Mouse (Mus musculus) CH12.LX (cell line): ENCODE results near the gene Ufl1. TPM values are rescaled to one million over a fixed set of nuclear protein-coding genes. Genes with fewer than 3 reads are reported as not detected.

ENCODE experiments used
- DNase-seq: peaks from one replicate; pipeline ENCODE4 v3.0.0-alpha.2; 2013; ENCODE audit errors: extremely low read depth
- H3K27ac ChIP-seq: 2 replicates; pipeline ENCODE4 v1.5.1; 2012; ENCODE audit warnings: low read depth, mild to moderate bottlenecking, control low read depth, moderate library complexity; ENCODE audit not compliant: insufficient read depth
- H3K27me3 ChIP-seq: replicated peaks from 2 replicates; pipeline ENCODE3; 2012; ENCODE audit warnings: inconsistent platforms
- H3K36me3 ChIP-seq, 2 experiments: replicated peaks in 1 of 2; 2 replicates each; pipeline versions ENCODE3 to v1.6.1; 2012; ENCODE audit warnings: inconsistent platforms in 1 of 2, low read length in 1 of 2, mild to moderate bottlenecking in 1 of 2, mixed read lengths in 1 of 2, moderate library complexity in 1 of 2; ENCODE audit not compliant: control insufficient read depth in 1 of 2, insufficient read depth in 1 of 2
- H3K4me1 ChIP-seq, 2 experiments: 2 replicates each; pipeline ENCODE4 v1.6.1; 2012; ENCODE audit warnings: inconsistent platforms in 1 of 2, moderate library complexity in 1 of 2; ENCODE audit not compliant: insufficient read depth in 2 of 2, control insufficient read depth in 1 of 2
- H3K4me2 ChIP-seq: 2 replicates; pipeline ENCODE4 v1.6.1; 2012; ENCODE audit warnings: low read depth, mild to moderate bottlenecking, control low read depth; ENCODE audit not compliant: poor library complexity, insufficient read depth, severe bottlenecking
- H3K4me3 ChIP-seq, 3 experiments: fragments of 150-350 bp in 1 of 3; sonication (generic) in 1 of 3; replicated peaks in 1 of 3; 2 replicates each; pipeline versions ENCODE3 to v1.5.1; 2011 to 2012; ENCODE audit warnings: low read depth in 2 of 3, low read length in 2 of 3, mild to moderate bottlenecking in 2 of 3, moderate library complexity in 2 of 3, control low read depth in 1 of 3, improper control_type of control experiment in 1 of 3, inconsistent platforms in 1 of 3, mixed read lengths in 1 of 3; ENCODE audit not compliant: poor library complexity in 1 of 3
- H3K79me2 ChIP-seq: replicated peaks from 2 replicates; pipeline ENCODE4 v1.6.1; 2012; ENCODE audit warnings: mild to moderate bottlenecking, moderate library complexity; ENCODE audit not compliant: control insufficient read depth, poor library complexity, insufficient read depth, severe bottlenecking; ENCODE audit errors: extremely low read depth
- H3K9ac ChIP-seq: 2 replicates; pipeline ENCODE4 v1.6.1; 2012; ENCODE audit warnings: low read depth, mild to moderate bottlenecking, control low read depth, moderate library complexity; ENCODE audit not compliant: insufficient read depth
- H3K9me3 ChIP-seq: replicated peaks from 2 replicates; pipeline ENCODE3; 2012; ENCODE audit warnings: low read length, inconsistent platforms, mixed read lengths
- CHD1 ChIP-seq: IDR thresholded peaks from 2 replicates; pipeline ENCODE4 v1.6.1; 2012; ENCODE audit warnings: low read depth, low read length, improper control_type of control experiment, inconsistent platforms
- CTCF ChIP-seq, 2 experiments: IDR thresholded peaks in 1 of 2; conservative IDR thresholded peaks in 1 of 2; 2 replicates each; pipeline ENCODE4 v1.5.1; 2011 to 2012; ENCODE audit warnings: low read depth in 2 of 2, low read length in 2 of 2, improper control_type of control experiment in 1 of 2, inconsistent platforms in 1 of 2, mild to moderate bottlenecking in 1 of 2, moderate library complexity in 1 of 2
- ELF1 ChIP-seq: IDR thresholded peaks from 2 replicates; pipeline ENCODE4 v1.6.1; 2014; ENCODE audit warnings: low read depth, mild to moderate bottlenecking, inconsistent platforms, low read length, improper control_type of control experiment
- EP300 ChIP-seq: IDR thresholded peaks from 2 replicates; pipeline ENCODE4 v1.6.1; 2011; ENCODE audit warnings: low read length, improper control_type of control experiment
- ETS1 ChIP-seq: conservative IDR thresholded peaks from 2 replicates; pipeline ENCODE4 v1.6.1; 2012; ENCODE audit warnings: low read depth, mild to moderate bottlenecking, inconsistent platforms, low read length, improper control_type of control experiment, moderate library complexity
- KAT2A ChIP-seq: IDR thresholded peaks from 2 replicates; pipeline ENCODE4 v1.6.1; 2012; ENCODE audit warnings: low read length, improper control_type of control experiment, inconsistent platforms; ENCODE audit not compliant: insufficient replicate concordance
- MAFK ChIP-seq: IDR thresholded peaks from 2 replicates; pipeline ENCODE4 v1.6.1; 2011; ENCODE audit warnings: low read length, improper control_type of control experiment; ENCODE audit not compliant: insufficient replicate concordance
- MAX ChIP-seq: IDR thresholded peaks from 2 replicates; pipeline ENCODE4 v1.6.1; 2011; ENCODE audit warnings: low read length, improper control_type of control experiment
- MXI1 ChIP-seq: IDR thresholded peaks from 2 replicates; pipeline ENCODE4 v1.6.1; 2011; ENCODE audit warnings: mild to moderate bottlenecking, low read depth, low read length, improper control_type of control experiment
- RAD21 ChIP-seq: IDR thresholded peaks from 2 replicates; pipeline ENCODE4 v1.6.1; 2011; ENCODE audit warnings: low read depth, mild to moderate bottlenecking, low read length, improper control_type of control experiment, moderate library complexity
- RCOR1 ChIP-seq: conservative IDR thresholded peaks from 2 replicates; pipeline ENCODE4 v1.6.1; 2012; ENCODE audit warnings: low read depth, mild to moderate bottlenecking, inconsistent platforms, low read length, improper control_type of control experiment
- SMC3 ChIP-seq: IDR thresholded peaks from 2 replicates; pipeline ENCODE4 v1.6.1; 2011; ENCODE audit warnings: low read depth, low read length, improper control_type of control experiment
- ZKSCAN1 ChIP-seq: IDR thresholded peaks from 2 replicates; pipeline ENCODE4 v1.6.1; 2012; ENCODE audit warnings: low read depth, inconsistent platforms, low read length, improper control_type of control experiment, borderline replicate concordance
- dilution Hi-C: fragments of 300-500 bp; cut with MboI; formaldehyde crosslinking; loops from 2 replicates; pipeline ENCODE4 v1.14.3; 2020; ENCODE audit warnings: low sequenced_read_pairs; ENCODE audit not compliant: extremely low pct_unique_long_range_greater_than_20kb, extremely low pct_ligation_motif_present
- in situ Hi-C: fragments of 300-500 bp; cut with MboI; formaldehyde crosslinking; loops from 3 replicates; pipeline ENCODE4 v1.14.3; 2019; ENCODE audit warnings: low sequenced_read_pairs, low pct_ligation_motif_present, low pct_unique_long_range_greater_than_20kb, mixed read lengths
- polyA plus RNA-seq: library from polyadenylated mRNA; unstranded; fragments of >175 nt; gene quantifications from 2 replicates; pipeline ENCODE4 v1.2.1, GENCODE M21; 2012; ENCODE audit warnings: low read depth; ENCODE audit not compliant: insufficient read length
- total RNA-seq, 2 experiments: library from RNA; depleted of rRNA; stranded (reverse); fragments of 300-350 nt in 1 of 2; fragments of >200 nt in 1 of 2; gene quantifications; 2 replicates each; pipeline ENCODE4 v1.2.3; 2012 to 2014

Ufl1 gene
- total and polyA plus RNA-seq, 3 experiments: 18.1 to 27.9 (median 21.8) TPM

DNA sequence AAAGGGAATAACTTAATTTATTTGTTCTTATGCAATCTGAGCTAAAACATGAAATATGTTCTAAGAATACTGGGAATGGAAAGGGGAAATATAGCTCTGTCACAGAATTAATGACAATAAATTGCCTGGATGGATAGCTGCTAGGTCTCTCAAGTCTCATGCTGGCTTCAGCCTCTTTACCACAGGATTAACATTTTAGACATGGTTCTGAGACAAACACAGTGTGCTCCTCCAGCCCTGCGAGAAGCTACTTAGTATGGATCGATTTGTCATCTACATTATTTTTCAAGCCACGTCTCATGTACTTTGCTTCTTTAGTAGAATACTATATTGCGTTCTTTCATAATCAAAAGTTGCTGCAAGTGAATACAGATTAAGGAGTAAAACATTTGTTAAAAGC, 75.5 kb downstream of the Ufl1 start:
- Histone ChIP-seq H3K9me3 (no peaks in the 10 kb centered on the region), H3K36me3 (no peaks in the 10 kb centered on the region), H3K27ac (no peak overlapping the region), H3K4me2 (no peak overlapping the region), H3K4me3 (no peak overlapping the region), H3K9ac (no peak overlapping the region), H3K27me3 (no peaks in the 10 kb centered on the region), H3K79me2 (no peaks in the 10 kb centered on the region), H3K4me1 (no peaks in the 10 kb centered on the region)
- in situ Hi-C loops: no loop called here
- DNase-seq: no peak
- TF ChIP-seq ZKSCAN1 (no peak), ETS1 (no peak), MXI1 (no peak), KAT2A (no peak), CTCF (conservative IDR thresholded peaks at IDR 0.05 in 1 of 2, IDR thresholded peaks at IDR 0.05 in 1 of 2; ENCODE audit: low read depth in 2 of 2, low read length in 2 of 2) (no peak), RAD21 (no peak), EP300 (no peak), RCOR1 (no peak), SMC3 (no peak), CHD1 (no peak), ELF1 (no peak), MAFK (no peak), MAX (no peak)
- dilution Hi-C loops: no loop called here

Other genes starting within 250 kb of the Ufl1 start
- not detected in 2 replicates for gene Fhl5, start 38.9 kb downstream of the Ufl1 start, total RNA-seq (2012; rRNA removed)
- gene Fhl5, start 38.9 kb downstream of the Ufl1 start, total RNA-seq (2014; rRNA removed): not detected in 2 replicates
- gene Fhl5, start 38.9 kb downstream of the Ufl1 start, polyA plus RNA-seq: not detected in 2 replicates